Mouse (Mus musculus) monocyte, adult 5-6 weeks (primary cell): ENCODE measurements around the gene Zbtb32. TPM values are rescaled to one million over a fixed set of nuclear protein-coding genes. Genes with fewer than 3 reads are reported as not detected.

Experiments
- ATAC-seq: fragments of 153-309, 156-312 bp; replicated peaks from 2 replicates; pipeline ENCODE4 v1.8.0; 2017; ENCODE audit warnings: mild to moderate bottlenecking; ENCODE audit not compliant: low TSS enrichment, insufficient number of reproducible peaks, severe bottlenecking, poor library complexity, low FRiP score
- total RNA-seq: library from RNA; stranded (forward); fragments of 200-1000, 200-491, 200-594 nt; gene quantifications from 3 replicates; pipeline ENCODE4 v1.2.3, GENCODE M21; 2017

Zbtb32 gene
- total RNA-seq = 8.4 to 30.5 TPM (median 20.6 TPM) in 3 replicates

GRCm38 (mm10) chr7:30598786-30599185, at the start of gene Zbtb32:
Zbtb32 (minus strand) TSS chr7:30598909.
- no peak for ATAC-seq

- no peak for ATAC-seq
Measured at GRCm38 (mm10) chr7:30639083-30639482, 40.4 kb upstream of the Zbtb32 start.

DNA sequence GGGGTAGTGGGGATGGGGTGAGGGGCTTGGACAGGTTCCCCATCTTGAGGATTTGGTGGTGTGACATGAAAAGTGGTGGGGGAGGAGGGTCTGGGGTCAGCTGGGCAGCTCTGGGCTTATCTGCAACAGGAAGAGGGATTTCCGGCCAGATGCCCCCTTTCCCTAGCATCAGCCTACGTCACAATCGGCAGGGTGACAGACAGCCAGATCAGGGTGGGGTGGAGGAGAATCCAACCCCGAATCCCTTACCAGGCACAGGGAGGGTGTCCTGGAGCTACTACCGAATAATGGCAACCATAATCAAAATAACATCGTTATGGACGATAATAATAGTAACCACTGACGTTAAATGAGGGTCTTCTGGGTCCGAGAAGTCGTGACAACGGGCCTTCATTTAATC, 37.7 kb upstream of the Zbtb32 start:
- ATAC-seq = no peak

DNA sequence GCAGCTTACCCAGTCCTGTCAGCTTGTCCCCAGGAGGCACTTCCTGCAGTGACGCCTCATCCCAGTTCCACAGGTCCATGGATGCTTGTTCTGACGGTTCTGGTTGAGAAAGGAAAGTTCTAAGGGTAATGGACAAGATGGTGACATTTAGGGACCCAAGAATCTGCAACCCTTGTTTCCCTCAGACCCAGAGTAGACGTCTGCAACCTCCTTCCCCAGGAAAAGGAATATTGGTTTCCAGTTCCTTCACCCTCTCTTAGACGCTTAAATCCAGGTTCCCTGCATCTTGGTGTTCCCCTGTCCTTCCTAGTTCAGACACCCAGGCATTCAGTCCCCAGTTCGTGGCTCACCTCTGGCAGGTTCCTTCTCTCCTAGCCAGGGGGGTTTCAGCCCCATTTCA, 37.0 kb upstream of the Zbtb32 start, which contains the start of gene Etv2:
Etv2 (minus strand) TSS at position 101 of the 400 bp plus-strand sequence.
- ATAC-seq = no peak

- ATAC-seq = peak; percentile 40; the same call in 1 of the 2 replicates
Measured at GRCm38 (mm10) chr7:30634621-30635020, 35.9 kb upstream of the Zbtb32 start.

DNA sequence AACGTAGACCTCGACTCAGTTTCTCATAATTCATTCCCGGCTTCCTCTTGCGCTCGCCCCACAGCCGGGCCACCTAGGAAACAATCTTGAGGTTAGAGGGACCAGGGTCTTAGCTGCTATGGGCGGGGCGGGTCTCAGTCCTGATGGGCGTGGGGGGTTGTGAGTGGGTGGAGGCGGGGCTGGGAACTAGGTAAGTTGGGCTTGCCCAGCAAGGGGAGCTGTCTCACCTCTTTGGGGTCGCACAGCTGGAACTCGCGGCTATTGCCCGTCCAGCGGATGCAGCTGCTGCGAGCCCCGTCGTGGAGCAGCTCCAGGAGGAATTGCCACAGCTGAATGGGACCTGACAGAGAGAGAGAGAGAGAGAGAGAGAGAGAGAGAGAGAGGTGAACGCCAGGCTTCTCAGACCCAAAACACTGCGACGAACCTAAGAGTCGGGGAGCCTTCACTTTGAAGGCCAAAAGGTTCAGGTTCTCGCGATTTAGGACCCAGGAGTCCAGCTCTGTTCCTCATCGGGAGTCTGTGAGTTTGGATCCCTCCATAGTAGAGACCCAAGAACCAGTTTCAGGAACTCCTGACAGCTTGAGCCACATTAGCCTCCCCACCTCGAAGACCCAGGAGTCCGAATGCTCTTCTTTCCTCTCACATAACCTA, 35.2 kb upstream of the Zbtb32 start:
- ATAC-seq = 0 out of 2 replicates have a peak, but pooled peaks have one; percentile 14

DNA sequence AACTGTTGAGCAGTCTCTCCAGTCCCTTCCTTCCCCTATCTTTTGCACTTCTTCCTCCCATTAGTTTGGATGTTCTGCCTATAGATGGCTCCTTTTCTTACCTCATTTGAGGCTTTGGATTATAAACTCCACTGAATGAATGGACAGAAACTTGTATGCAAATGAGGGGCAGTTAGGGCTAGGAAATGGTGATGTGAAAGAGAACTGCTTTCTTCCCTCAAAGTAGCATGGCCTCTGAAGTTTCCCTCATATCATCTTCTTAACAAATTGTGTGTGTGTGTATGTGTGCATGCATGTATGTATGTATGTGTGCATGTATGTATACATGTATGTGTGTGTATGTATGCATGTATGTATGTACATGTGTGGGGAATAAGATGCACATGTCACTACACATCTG, 30.3 kb upstream of the Zbtb32 start:
- ATAC-seq = no peak

DNA sequence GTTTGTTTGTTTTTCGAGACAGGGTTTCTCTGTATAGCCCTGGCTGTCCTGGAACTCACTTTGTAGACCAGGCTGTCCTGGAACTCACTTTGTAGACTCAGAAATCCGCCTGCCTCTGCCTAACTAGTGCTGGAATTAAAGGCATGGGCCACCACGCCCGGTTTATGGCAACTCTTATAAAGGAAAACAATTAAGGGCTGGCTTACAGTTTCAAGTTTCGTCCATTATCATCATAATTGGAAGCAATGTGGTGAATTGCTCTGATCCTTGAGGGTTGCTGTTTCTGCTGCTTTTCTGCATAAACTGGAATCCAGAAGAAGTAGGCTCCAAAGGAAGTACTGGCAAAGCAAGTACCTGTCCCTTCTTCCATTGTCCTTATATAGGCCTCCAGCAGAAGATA, 27.9 kb upstream of the Zbtb32 start:
- no peak for ATAC-seq

DNA sequence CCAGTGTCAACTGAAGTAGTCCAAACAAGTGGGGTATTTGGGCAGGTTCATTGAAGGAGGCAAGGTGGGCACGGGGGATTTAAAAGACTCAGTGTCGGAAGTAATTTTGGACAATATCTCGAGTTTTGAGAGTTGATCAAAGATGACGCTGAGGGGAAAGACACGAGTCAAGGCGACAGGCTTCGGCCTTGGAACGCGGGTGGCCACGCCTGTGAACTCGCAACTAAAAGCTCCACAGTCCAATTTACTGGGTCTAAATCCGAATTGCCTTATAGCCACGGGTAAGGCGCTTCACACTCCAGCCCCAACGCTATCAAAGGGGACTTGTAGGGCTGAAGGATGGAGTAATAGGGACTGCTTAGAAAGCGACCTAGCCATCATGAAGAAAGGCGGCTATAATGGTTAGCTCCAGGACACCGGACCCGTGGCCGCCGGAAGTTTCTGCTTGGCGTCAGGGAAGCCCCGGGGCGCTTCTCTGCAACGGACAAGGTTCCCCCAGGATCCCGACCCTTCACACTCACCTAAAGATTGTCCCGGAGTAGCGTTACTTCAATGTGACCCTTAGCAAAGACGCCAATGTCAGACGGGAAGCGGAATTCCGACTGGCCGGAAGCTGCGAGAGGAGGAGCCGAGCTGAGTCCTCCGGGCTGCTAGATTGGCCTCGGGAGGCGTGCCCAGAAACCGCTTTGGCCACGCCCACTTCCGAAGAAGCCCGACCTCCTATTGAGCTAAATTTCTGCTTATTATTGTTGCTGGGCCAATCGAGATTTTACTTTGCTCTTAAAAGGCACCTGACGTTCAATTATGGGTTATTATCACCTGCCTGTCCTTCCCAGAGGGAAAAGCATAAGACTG, 27.0 kb upstream of the Zbtb32 start, which contains the start of gene Cox6b1:
Cox6b1 (minus strand) TSS at position 622 of the 855 bp plus-strand sequence.
- peak; percentile 98 for ATAC-seq

DNA sequence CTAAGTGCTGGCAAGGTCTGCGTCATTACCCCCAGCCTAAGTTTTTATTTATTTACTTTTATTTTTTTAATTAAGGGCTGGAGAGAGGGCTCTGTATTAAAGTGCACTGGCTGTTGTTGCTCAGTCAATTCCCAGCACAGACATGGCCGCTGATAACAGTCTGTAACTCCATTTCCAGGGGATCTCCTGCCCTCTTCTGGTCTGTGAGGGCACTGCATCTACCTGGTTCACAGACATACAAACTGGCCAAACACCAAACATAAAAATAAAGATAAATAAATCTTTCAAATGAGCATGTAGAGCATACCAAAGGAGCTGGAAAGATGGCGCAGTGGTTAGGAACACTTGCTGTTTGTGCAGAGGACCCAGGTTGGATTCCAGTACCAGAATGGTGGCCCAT, 20.5 kb upstream of the Zbtb32 start:
- ATAC-seq = no peak

DNA sequence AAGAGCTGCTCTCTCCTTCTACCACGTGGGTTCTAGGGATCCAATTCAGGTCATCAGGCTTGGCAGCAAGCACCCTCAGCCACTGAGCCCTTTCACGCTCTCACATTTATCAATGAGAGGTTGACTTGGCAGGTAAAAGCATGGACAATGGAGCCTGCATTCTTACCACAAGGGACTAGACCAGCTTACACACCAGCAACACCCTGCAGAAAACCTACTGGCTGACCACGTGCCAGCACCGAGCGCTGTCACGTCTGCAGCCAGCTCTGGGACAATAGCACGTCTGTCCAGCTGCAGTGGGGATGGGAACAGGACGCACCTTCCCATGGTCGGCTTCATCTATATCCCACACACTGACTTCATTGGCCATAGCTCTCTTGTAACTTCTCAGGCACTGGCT, 19.9 kb upstream of the Zbtb32 start:
- no peak for ATAC-seq

DNA sequence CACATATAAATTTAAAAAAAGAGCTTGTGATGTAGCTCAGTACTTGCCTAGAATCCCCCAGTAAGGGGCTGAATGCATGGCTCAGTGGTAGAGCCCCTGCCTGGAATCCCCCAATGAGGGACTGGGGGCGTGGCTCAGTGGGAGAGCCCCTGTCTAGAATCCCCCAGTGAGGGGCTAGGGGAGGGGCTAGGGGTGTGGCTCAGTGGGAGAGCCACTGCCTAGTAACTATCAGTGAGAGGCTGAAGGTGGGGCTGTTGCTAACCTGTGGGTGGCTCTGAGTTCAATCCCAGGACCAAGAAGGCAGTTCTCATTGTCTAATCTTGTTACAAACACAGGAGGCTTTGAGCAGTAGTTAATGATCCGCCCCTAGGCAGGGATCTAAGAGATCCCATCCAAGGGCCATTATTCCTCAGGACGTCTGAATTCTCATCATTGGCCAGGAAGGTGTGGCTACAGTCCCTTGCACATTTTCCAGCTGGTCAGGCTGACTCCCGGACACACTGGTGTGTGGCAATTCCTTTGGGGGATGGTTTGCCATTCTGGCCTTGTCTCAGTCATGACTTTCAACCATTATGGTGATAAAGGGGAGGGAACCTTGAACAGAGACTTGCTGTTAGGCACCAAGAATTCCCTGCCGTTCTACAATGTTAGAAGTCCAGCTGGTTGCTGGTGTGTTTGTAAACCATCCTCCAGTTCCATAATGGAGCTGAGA, 16.5 kb upstream of the Zbtb32 start:
- ATAC-seq = no peak

GRCm38 (mm10) chr7:30614454-30614853, 15.7 kb upstream of the Zbtb32 start:
- ATAC-seq = no peak; the same call in 1 of the 2 replicates

- peak; percentile 62 for ATAC-seq
Measured at GRCm38 (mm10) chr7:30613529-30614112, 14.9 kb upstream of the Zbtb32 start.

DNA sequence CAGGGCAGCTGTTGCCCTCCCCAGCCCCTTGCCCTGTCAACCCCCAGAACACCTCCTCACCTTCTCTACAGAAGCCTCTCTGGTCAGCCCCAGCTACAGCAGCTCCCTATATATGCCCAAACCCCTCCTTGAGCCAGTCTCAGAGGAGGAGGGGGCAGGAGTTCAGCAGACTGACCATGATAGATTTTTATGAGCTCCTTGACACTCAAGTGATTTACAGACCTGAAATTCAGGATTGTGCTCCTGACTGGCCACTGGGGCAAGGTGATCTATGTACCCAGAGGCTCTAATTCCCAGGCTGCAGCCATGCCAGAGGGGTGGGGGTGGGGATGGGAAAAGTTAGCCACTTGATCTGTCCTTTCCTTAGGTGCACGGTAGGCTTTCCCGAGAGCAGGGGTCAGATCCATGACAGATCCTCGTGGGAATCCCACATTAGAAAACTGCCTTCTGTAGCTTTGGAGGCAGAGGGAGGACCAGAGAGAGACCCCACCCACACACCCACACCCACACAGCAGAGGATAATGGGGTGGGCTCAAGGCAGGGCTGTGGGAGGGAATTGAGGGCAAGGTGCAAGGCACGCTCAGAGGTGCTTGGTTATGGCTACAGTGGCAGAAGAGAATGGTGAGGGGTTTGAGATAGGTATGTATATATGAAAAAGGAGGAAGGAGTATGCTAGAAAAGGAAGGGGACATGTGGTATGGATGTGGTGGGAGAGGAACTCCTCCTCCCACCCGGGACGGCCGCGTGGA, 14.1 kb upstream of the Zbtb32 start, which contains the start of gene Upk1a:
Upk1a (minus strand) TSS at position 194 of the 749 bp plus-strand sequence.
- ATAC-seq = no peak

DNA sequence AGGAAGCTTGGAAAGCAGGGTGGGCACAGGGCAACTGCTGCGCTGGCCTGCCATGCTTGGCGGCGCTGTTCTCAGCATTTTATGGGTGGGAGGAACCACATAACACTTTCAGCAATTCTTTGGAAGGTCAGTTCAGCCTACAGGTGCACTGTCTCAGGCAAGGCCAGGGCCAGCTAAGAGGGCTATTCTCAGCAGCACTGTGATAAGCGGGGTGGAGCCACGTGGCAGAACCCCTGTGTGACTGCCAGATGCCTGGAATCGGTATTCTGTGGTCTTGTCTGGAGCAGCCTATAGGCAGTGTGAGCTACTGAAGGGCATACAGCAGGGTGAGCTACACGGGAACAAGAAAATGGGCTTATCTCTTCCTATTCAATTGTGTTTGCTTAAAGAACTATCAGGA, 11.3 kb upstream of the Zbtb32 start:
- no peak for ATAC-seq

GRCm38 (mm10) chr7:30608476-30608875, 9.8 kb upstream of the Zbtb32 start:
- ATAC-seq = no peak

- 0 out of 2 replicates have a peak, but pooled peaks have one; percentile 68 for ATAC-seq
Measured at GRCm38 (mm10) chr7:30607706-30608309, 9.1 kb upstream of the Zbtb32 start.
